Mouse (Mus musculus) embryonic fibroblast, embryonic 13.5 days (primary cell): ENCODE measurements around the gene Pik3r4.

Experiments
- CTCF ChIP-seq: IDR thresholded peaks from 2 replicates; pipeline ENCODE4 v1.5.1; 2011; ENCODE audit warnings: mild to moderate bottlenecking, control low read depth, low read length, moderate library complexity, borderline replicate concordance; ENCODE audit not compliant: insufficient read depth
- POLR2A ChIP-seq: IDR thresholded peaks from 2 replicates; pipeline ENCODE4 v1.6.1; 2011; ENCODE audit warnings: low read depth, mild to moderate bottlenecking, control low read depth, low read length, moderate library complexity

- no peak for TF ChIP-seq CTCF
- TF ChIP-seq POLR2A: no peak
These were observed 77.7 kb downstream of the Pik3r4 start for GRCm38 (mm10) chr9:105720430-105720829.
